Mouse (Mus musculus) Patski (cell line): ENCODE data around the gene Jmjd7. TPM values are rescaled to one million over a fixed set of nuclear protein-coding genes. Genes with fewer than 3 reads are reported as not detected.

ENCODE experiments used
- ATAC-seq: fragments of 100-300 bp; one replicate; pipeline ENCODE4 v1.8.0; 2021
- CTCF ChIA-PET: fragments of 350-600 bp; sonication (Branson Sonifier 250); formaldehyde crosslinking; loops from one replicate; lab custom pipeline; 2022; ENCODE audit warnings: inconsistent platforms; lab: Charles Lee
- POLR2A ChIA-PET: fragments of 350-600 bp; sonication (Branson Sonifier 250); formaldehyde crosslinking; loops from one replicate; lab custom pipeline; 2022; ENCODE audit warnings: antibody characterized with exemption, inconsistent platforms; lab: Charles Lee
- DNase-seq: peaks from one replicate; pipeline ENCODE4 v3.0.0-alpha.2; 2011; ENCODE audit warnings: low read depth, low spot score
- H3K27me3 ChIP-seq: fragments of 371-371 bp; one replicate; pipeline ENCODE4 v1.5.1; 2021
- CTCF ChIP-seq: fragments of 100-300 bp; IDR thresholded peaks from one replicate; pipeline ENCODE4 v1.5.1; 2021
- in situ Hi-C: fragments of 300-500 bp; cut with MboI; formaldehyde crosslinking; loops from 3 replicates; pipeline ENCODE4 v1.11.1; 2018; ENCODE audit warnings: low pct_unique_long_range_greater_than_20kb, mixed read lengths
- polyA plus RNA-seq: library from polyadenylated mRNA; unstranded; gene quantifications from one replicate; pipeline ENCODE4 v1.2.3, GENCODE M21; 2021

Jmjd7 gene
- polyA plus RNA-seq, 1 experiment from 2014 or later: 12.0 TPM

DNA sequence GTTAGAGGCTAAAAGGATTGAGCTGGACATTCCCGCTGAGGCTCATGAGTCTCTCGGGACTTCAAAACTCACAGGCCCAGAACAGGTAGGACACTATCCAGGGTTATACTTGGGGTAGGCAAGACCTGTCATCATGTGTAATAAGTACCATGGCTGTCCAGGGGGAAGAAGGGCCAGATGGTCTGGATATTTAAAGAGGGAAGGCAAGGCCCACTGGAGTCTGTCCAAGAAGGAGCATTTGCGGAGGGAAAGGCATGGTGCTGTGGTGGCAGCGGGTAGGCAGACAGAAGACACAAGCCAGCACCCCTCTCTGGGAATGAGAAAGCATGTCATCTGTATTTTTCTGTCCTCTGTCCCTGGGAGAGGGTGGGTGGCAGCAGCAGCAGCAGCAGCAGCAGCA is 46.8 kb downstream of the Jmjd7 start:
- ATAC-seq: no peak
- TF ChIP-seq CTCF: no peak
- H3K27me3 ChIP-seq: no peaks in the 10 kb centered on the region
- in situ Hi-C loops: no loop called here
- CTCF ChIA-PET: no interaction called here
- POLR2A ChIA-PET: no interaction called here
- DNase-seq: no peak

DNA sequence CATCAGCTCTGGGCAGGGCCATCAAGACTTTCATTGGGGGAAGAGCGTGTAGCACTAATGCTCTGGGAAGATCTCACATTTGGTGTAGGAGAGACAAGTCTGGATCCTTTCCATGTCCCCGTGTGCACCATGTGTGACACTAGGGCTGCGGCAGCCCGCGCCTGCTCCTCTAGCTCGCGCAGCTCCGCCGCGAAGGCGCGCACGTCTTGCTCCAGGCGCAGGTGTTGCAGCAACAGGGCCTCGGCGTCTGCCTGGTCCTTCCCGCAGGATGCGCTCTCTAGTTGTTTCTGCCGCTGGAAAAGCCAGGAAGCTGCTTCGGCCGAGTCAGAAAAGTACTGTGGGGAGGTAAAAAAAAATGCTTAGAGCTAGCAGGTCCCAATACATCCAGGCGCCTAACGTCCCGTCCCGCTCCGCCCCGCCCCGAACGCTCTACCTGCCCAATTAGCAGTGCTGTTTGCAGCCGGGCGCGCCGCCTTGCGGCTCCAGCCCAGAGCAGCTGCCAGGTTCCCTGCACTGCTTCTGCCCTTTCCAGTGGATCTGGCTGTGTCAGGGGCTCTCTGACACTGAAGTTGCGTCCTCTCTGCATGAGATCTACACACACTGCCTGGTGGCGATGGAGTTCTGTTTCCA is 48.9 kb downstream of the Jmjd7 start:
- no peaks in the 10 kb centered on the region for H3K27me3 ChIP-seq
- ChIA-PET POLR2A (no interaction called here), CTCF (interaction anchor here (0.9 to 1.1 kb wide), 2 partner anchors 93 to 97 kb away, joined by 3 to 4 read pairs; no protein-coding TSS in a partner anchor)
- no peak for DNase-seq
- in situ Hi-C loops: loop anchor here (5.0 kb wide), 1 partner anchor 104 kb away; the partner anchor contains the start of gene Mapkbp1
- no peak for ATAC-seq
- no peak for TF ChIP-seq CTCF

Other genes with a start within 250 kb of the Jmjd7 start
- 19.1 TPM for gene Rpap1, start 239.9 kb upstream of the Jmjd7 start, polyA plus RNA-seq
- 11.0 TPM for gene Tyro3, start 229.8 kb upstream of the Jmjd7 start, polyA plus RNA-seq
- 17.8 TPM for gene Mga, start 130.3 kb upstream of the Jmjd7 start, polyA plus RNA-seq
- gene Mapkbp1, start 54.8 kb upstream of the Jmjd7 start, polyA plus RNA-seq: 15.3 TPM
- gene Gm28042, start within 50 bp of the Jmjd7 start, polyA plus RNA-seq: 9.5 TPM
- gene Pla2g4b, start 5.9 kb downstream of the Jmjd7 start, polyA plus RNA-seq: 5.6 TPM
- 69.6 TPM for gene Ehd4, start 127.1 kb downstream of the Jmjd7 start, polyA plus RNA-seq
- 0.01 TPM for gene Pla2g4e, start 217.9 kb downstream of the Jmjd7 start, polyA plus RNA-seq